Mouse (Mus musculus) liver, embryonic 14.5 days (tissue): ENCODE results near the gene Tpm1.

Experiments
- CTCF ChIP-seq: IDR thresholded peaks from 2 replicates; pipeline ENCODE4 v1.5.1; 2016; ENCODE audit warnings: antibody characterized with exemption, low read depth, control low read depth
- EP300 ChIP-seq: IDR thresholded peaks from 2 replicates; pipeline ENCODE4 v1.6.1; 2016; ENCODE audit warnings: antibody characterized with exemption, low read depth

- no peak for TF ChIP-seq CTCF
- no peak for TF ChIP-seq EP300
Observed at GRCm38 (mm10) chr9:67045306-67045675, 3.9 kb downstream of the Tpm1 start.
